Mouse (Mus musculus): ENCODE measurements around the gene Scn3b.

DNA sequence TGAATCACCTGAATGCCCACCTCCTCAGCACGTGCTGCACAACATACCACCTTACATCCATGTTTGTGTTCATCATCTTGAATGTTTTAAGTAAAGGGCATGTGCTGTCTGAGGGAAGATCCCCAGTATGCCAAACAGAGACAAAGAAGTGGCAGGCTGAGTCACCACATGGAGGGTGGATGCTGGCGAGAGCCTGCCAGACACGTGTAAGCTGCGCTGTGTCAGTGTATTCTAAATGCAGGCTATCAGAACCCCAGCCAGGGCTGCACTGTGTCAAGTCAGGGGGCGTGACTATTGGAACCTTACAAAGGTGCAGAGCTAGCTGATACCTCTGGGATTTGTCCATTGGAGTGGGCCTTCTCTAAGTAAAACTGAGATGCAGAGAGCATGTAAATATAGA lies 32.5 kb downstream of the Scn3b start:
- TF ChIP-seq CTCF (IDR thresholded peaks at IDR 0.05; ENCODE audit: borderline replicate concordance, insufficient read depth, low read length) (no peak), POLR2A (IDR thresholded peaks at IDR 0.05; ENCODE audit: low read depth, low read length) (no peak)

All from embryonic fibroblast, embryonic 13.5 days (primary cell).